Mouse (Mus musculus) CH12F3 (cell line): ENCODE measurements around the gene Lrrn3.

Source experiments
- in situ Hi-C: fragments of 300-500 bp; cut with MboI; formaldehyde crosslinking; loops from 2 replicates; pipeline ENCODE4 v1.14.3; 2020; ENCODE audit warnings: low sequenced_read_pairs

Gene Lrrn3

GRCm38 (mm10) chr12:41486331-41486730, at the start of gene Lrrn3:
TSS of gene Lrrn3 (minus strand) at chr12:41486431.
- in situ Hi-C loops: loop anchor here (5.0 to 25.0 kb wide), 2 partner anchors 374 to 644 kb away; no protein-coding TSS in a partner anchor

GRCm38 (mm10) chr12:41528410-41528809, 42.2 kb upstream of the Lrrn3 start:
- in situ Hi-C loops: no loop called here

- in situ Hi-C loops: no loop called here
These were observed 40.5 kb upstream of the Lrrn3 start for GRCm38 (mm10) chr12:41526688-41527087.

- in situ Hi-C loops: no loop called here
These were observed 35.4 kb upstream of the Lrrn3 start for GRCm38 (mm10) chr12:41521671-41522070.

- in situ Hi-C loops: no loop called here
These were observed 34.1 kb upstream of the Lrrn3 start for GRCm38 (mm10) chr12:41520326-41520725.

- in situ Hi-C loops: no loop called here
These were observed 32.7 kb upstream of the Lrrn3 start for GRCm38 (mm10) chr12:41518897-41519296.

- in situ Hi-C loops: no loop called here
These were observed 24.4 kb upstream of the Lrrn3 start for GRCm38 (mm10) chr12:41510588-41510987.

GRCm38 (mm10) chr12:41508610-41509009, 22.4 kb upstream of the Lrrn3 start:
- in situ Hi-C loops: no loop called here

- in situ Hi-C loops: no loop called here
These were observed 14.0 kb upstream of the Lrrn3 start for GRCm38 (mm10) chr12:41500049-41500820.

- in situ Hi-C loops: loop anchor here (25.0 kb wide), 1 partner anchor 382 kb away; no protein-coding TSS in a partner anchor
These were observed 8.4 kb upstream of the Lrrn3 start for GRCm38 (mm10) chr12:41494620-41495019.

- in situ Hi-C loops: loop anchor here (5.0 to 25.0 kb wide), 2 partner anchors 375 to 645 kb away; no protein-coding TSS in a partner anchor
These were observed 774 bp upstream of the Lrrn3 start for GRCm38 (mm10) chr12:41487005-41487404.

GRCm38 (mm10) chr12:41485512-41486215, 567 bp downstream of the Lrrn3 start:
- in situ Hi-C loops: loop anchor here (5.0 to 25.0 kb wide), 2 partner anchors 373 to 643 kb away; no protein-coding TSS in a partner anchor

- in situ Hi-C loops: loop anchor here (5.0 to 25.0 kb wide), 2 partner anchors 373 to 643 kb away; no protein-coding TSS in a partner anchor
These were observed 1.3 kb downstream of the Lrrn3 start for GRCm38 (mm10) chr12:41484689-41485511.

- in situ Hi-C loops: loop anchor here (25.0 kb wide), 1 partner anchor 372 kb away; no protein-coding TSS in a partner anchor
These were observed 2.4 kb downstream of the Lrrn3 start for GRCm38 (mm10) chr12:41483593-41484451.

GRCm38 (mm10) chr12:41483091-41483592, 3.1 kb downstream of the Lrrn3 start:
- in situ Hi-C loops: loop anchor here (25.0 kb wide), 1 partner anchor 371 kb away; no protein-coding TSS in a partner anchor

GRCm38 (mm10) chr12:41481486-41481885, 4.7 kb downstream of the Lrrn3 start:
- in situ Hi-C loops: loop anchor here (25.0 kb wide), 1 partner anchor 369 kb away; no protein-coding TSS in a partner anchor

GRCm38 (mm10) chr12:41469096-41469801, 17.0 kb downstream of the Lrrn3 start:
- in situ Hi-C loops: no loop called here

GRCm38 (mm10) chr12:41468374-41468991, 17.7 kb downstream of the Lrrn3 start:
- in situ Hi-C loops: no loop called here
